Mouse (Mus musculus): ENCODE measurements at regions not wholly inside any gene's neighbourhood (a gene's known extent, or its start where the extent isn't known, plus 50 kb on each side); places are given as distances from the start of the nearest gene placed in this dataset.
A peak's percentile ranks its signal among the peaks of the same experiment; 100 is the strongest.

DNA sequence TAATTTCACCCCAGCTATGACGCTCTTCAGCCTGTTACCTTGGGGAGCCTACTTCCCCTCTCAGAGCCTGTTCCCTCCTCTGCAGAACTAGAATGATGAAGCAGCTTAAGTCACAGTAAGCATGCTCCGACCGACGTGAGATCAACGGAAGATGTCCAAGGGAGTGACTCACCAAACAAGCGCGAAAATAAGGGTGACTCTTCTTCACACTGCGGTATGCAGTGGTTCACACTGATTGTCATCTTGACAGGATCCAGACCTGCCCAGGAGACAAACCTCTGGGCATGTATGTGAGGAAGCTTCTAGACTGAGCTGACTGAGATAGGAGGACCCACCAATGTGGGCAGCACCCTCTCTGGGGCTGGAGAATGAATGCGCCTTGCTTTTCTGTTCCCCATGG, 116.3 kb upstream of the Tpm1 start:
- ATAC-seq (no peak), DNase-seq (ENCODE audit: low read depth, low spot score) (no peak)
- ChIA-PET POLR2A (no interaction called here), CTCF (no interaction called here)
- TF ChIP-seq CTCF (IDR thresholded peaks at IDR 0.05) = no peak
- in situ Hi-C loops (cut with MboI; ENCODE audit: low pct_unique_long_range_greater_than_20kb) = no loop called here
- H3K27me3 ChIP-seq = no peaks in the 10 kb centered on the region

DNA sequence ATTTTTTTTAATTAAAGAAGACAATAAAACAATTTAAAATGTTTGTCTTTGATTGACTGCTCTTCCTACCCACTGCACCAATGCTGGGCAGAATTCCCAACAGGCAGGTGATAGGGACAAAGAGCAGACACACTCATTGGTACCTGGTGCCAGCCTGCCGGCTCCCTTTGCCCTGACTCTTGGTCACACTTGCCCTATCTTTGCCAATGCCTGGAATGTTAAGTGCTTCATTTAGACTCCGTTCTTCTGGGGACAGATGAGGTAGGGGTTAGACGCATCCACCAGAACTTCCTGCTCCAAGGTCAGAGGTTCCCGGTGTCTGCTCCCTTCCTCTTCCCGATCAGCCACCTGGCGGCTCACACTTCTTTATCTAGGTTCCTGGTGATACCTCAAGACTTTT, 114.5 kb upstream of the Tpm1 start:
- no peaks in the 10 kb centered on the region for H3K27me3 ChIP-seq
- no peak for ATAC-seq
- ChIA-PET POLR2A (no interaction called here), CTCF (no interaction called here)
- no peak for TF ChIP-seq CTCF (IDR thresholded peaks at IDR 0.05)
- in situ Hi-C loops (cut with MboI; ENCODE audit: low pct_unique_long_range_greater_than_20kb) = no loop called here
- DNase-seq (ENCODE audit: low read depth, low spot score) = no peak

DNA sequence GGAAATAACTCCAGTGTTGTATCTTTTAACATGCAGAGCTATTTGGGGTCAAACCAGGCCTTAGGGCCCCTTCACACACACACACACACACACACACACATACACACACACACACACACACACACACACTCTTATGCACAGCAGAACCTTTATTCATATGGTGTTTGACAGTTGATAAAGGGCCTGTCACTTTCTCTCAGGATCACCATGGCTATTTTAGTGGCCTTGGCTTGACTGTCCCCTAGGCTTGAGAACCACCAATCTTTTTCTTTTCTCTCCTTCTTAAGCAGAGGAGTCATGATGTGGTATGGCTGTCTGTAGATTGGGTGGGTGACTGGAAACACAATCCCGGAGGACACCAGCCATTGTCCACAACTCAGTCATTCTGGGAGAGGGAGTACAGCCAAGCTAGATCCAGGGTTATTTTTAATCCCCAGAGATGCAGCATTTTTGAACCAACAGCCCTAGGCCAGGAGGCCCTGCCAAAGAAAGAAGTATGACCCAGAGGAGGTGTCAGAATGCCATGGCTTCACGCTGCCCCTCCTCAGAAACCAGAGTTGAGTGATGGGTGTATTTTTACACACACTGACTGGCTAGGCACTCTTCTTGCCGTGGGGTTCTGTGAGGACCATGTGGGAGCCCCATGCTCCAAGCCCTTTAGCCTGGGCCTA, 111.7 kb upstream of the Tpm1 start:
- H3K27me3 ChIP-seq = no peaks in the 10 kb centered on the region
- POLR2A ChIA-PET = no interaction called here
- CTCF ChIA-PET = no interaction called here
- in situ Hi-C loops (cut with MboI; ENCODE audit: low pct_unique_long_range_greater_than_20kb) = no loop called here
- DNase-seq (ENCODE audit: low read depth, low spot score) (no peak), ATAC-seq (no peak)
- no peak for TF ChIP-seq CTCF (IDR thresholded peaks at IDR 0.05)

DNA sequence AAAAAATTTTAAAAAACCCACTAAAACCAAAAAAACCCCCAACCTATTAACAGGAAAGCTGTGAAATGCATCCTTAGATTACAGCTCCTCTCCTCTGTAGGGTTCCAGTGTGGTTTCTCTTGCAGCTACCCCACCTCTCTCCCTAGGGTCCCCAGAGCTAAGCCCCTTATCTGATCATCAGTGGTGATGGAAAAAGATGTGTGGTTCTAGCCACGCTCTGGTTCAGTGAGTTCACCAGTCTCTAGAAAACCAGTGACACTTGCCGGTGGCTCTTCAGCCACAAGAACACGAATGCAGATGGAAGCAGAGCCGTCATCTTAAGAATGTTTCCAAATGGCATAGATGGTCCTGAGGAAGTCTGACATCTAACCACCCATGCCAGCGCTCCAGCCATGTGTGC, 111.1 kb upstream of the Tpm1 start:
- in situ Hi-C loops (cut with MboI; ENCODE audit: low pct_unique_long_range_greater_than_20kb) = no loop called here
- DNase-seq (ENCODE audit: low read depth, low spot score) = no peak
- ATAC-seq = no peak
- ChIA-PET CTCF (no interaction called here), POLR2A (interaction anchor here (0.8 kb wide), 1 partner anchor 112 kb away, joined by 3 read pairs; the partner anchor contains the start of gene Tpm1)
- no peak for TF ChIP-seq CTCF (IDR thresholded peaks at IDR 0.05)
- H3K27me3 ChIP-seq = no peaks in the 10 kb centered on the region

DNA sequence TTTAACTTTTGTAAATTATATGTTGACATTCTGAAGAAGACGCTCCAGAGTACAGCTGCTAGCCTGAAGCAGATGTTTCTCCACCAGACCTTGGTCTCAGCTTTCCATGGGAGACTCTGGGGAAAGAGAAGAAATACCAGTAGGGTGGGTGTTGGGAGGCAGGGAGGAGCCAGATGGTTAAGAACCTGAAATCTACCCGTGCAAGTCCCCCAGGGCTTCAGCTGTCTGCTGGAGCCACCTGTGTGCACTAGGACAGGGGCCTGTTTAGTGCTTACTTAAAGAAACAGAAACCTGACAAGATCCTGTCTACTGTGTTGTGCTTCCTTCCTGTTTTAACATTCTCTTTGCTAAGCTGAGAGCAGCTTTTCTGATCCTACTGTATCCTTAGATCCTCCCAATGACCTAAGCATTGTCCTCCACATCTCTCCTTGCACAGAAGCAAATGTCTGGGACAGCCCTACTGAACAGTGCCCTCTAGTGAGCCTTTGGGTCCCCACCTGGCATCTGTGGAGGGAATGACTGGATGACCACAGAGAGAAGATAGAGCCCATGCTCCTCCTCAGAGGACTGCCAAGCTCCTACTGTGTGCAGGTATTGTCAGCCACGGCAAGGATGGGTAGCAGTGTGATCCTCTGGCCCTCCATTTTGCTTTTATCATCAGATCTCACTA, 107.5 kb upstream of the Tpm1 start:
- H3K27me3 ChIP-seq = no peaks in the 10 kb centered on the region
- POLR2A ChIA-PET = interaction anchor here (1.1 to 3.5 kb wide), 3 partner anchors 9 to 111 kb away, joined by 3 to 13 read pairs (median 12); partner anchors contain the start of gene Tpm1
- DNase-seq (ENCODE audit: low read depth, low spot score) = no peak
- in situ Hi-C loops (cut with MboI; ENCODE audit: low pct_unique_long_range_greater_than_20kb) = no loop called here
- TF ChIP-seq CTCF (IDR thresholded peaks at IDR 0.05) = peak; percentile 93
- CTCF ChIA-PET = interaction anchor here (0.8 to 2.8 kb wide), 11 partner anchors 10 to 155 kb away, joined by 3 to 16 read pairs (median 4); partner anchors contain the start of gene Tpm1
- no peak for ATAC-seq

DNA sequence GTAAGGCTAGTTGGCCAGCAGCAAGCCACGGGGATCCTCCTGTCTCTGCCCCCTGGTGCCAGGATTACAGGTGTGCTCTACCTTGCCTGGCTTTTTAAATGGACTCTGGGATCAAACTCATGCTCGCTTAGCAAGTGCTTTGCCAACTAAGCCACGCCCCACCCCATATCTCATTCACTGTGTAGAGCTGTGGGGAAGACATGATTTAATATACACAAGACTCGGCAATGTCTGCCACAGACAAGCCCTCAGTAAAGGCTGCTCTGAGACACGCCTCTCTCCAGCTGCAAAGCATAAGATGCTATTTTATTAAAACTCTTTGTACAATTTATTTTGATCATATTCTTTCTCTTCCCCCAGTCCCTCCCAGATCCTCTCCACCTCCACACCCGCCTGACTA, 104.9 kb upstream of the Tpm1 start:
- CTCF ChIA-PET = interaction anchor here (0.9 to 1.5 kb wide), 2 partner anchors 11 to 109 kb away, joined by 3 to 5 read pairs; no protein-coding TSS in a partner anchor
- no peak for TF ChIP-seq CTCF (IDR thresholded peaks at IDR 0.05)
- in situ Hi-C loops (cut with MboI; ENCODE audit: low pct_unique_long_range_greater_than_20kb) = loop anchor here (5.0 kb wide), 1 partner anchor 107 kb away; the partner anchor contains the start of gene Tpm1
- no peak for DNase-seq (ENCODE audit: low read depth, low spot score)
- ATAC-seq = no peak
- no peaks in the 10 kb centered on the region for H3K27me3 ChIP-seq
- POLR2A ChIA-PET = interaction anchor here (0.6 to 0.7 kb wide), 2 partner anchors 73 to 353 kb away, joined by 3 to 4 read pairs; no protein-coding TSS in a partner anchor

DNA sequence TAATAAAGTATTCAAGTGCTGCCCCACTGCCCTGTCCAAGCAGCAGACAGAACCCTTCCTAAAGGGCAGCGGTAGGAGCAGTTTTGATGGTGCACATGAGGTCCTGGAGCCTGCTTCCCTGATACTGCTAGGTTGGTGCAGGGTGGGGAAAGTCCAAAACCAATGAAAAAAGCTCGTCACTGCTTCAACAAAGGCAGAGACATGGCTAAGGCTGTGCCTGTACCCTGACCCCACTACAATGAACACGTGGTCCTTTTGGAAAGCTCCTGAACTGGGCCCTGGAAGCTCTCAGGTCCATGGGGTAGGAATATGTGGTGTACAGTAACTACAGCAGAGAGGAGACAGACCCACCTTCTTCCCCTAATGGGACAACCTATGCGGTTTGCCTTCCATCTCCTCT, 104.1 kb upstream of the Tpm1 start:
- ChIA-PET CTCF (interaction anchor here (0.9 to 1.5 kb wide), 2 partner anchors 10 to 108 kb away, joined by 3 to 5 read pairs; no protein-coding TSS in a partner anchor), POLR2A (no interaction called here)
- TF ChIP-seq CTCF (IDR thresholded peaks at IDR 0.05) = no peak
- DNase-seq (ENCODE audit: low read depth, low spot score) (no peak), ATAC-seq (no peak)
- H3K27me3 ChIP-seq = no peaks in the 10 kb centered on the region
- in situ Hi-C loops (cut with MboI; ENCODE audit: low pct_unique_long_range_greater_than_20kb) = loop anchor here (5.0 kb wide), 1 partner anchor 106 kb away; the partner anchor contains the start of gene Tpm1

DNA sequence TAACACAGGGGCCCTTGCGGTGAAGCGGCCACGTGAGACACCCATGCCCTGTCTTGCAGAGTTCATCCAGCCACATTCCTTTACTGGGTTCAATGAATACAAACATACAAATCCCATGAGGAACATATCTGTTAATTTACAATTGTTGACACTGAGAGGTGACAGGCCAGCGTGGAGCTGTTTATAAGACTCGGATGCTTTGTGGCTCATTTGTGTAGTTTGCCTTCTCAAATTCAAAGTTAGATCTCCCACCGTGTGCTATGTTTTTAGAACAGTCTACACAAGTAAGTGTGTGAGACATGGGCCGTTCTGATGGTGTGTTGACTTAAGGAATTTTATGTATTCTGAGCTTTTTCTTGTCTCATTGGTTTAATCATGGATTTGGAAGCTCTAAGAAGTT, 98.5 kb upstream of the Tpm1 start:
- in situ Hi-C loops (cut with MboI; ENCODE audit: low pct_unique_long_range_greater_than_20kb) = no loop called here
- ChIA-PET POLR2A (interaction anchor here (1.0 kb wide), 1 partner anchor 9 kb away, joined by 3 read pairs; no protein-coding TSS in a partner anchor), CTCF (interaction anchor here (0.9 to 2.1 kb wide), 5 partner anchors 9 to 98 kb away, joined by 3 to 9 read pairs (median 3); partner anchors contain the start of gene Tpm1)
- TF ChIP-seq CTCF (IDR thresholded peaks at IDR 0.05) = no peak
- H3K27me3 ChIP-seq = no peaks in the 10 kb centered on the region
- ATAC-seq (no peak), DNase-seq (ENCODE audit: low read depth, low spot score) (no peak)

DNA sequence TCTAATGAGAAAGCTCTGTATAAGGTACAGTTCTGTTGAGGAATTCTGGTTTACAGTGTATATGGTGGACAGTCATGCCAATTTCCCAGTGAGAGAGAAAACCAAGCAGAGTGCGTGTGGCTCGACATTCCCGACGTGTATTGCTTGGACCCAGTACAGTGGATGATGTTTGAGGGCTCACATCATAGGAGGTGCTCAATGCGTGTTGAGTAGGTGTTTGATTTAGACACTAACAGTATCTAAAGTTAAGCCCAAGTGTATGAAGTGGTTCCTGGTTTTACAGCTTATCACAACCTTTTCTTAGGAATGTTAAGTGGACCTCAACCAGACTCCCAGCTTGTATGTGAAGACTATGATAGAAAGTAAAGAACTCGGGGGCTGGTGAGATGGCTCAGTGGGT, 96.2 kb upstream of the Tpm1 start:
- no peak for TF ChIP-seq CTCF (IDR thresholded peaks at IDR 0.05)
- POLR2A ChIA-PET = interaction anchor here (1.0 to 1.6 kb wide), 2 partner anchors 15 to 97 kb away, joined by 4 read pairs; no protein-coding TSS in a partner anchor
- no peak for ATAC-seq
- no peaks in the 10 kb centered on the region for H3K27me3 ChIP-seq
- in situ Hi-C loops (cut with MboI; ENCODE audit: low pct_unique_long_range_greater_than_20kb) = no loop called here
- CTCF ChIA-PET = interaction anchor here (0.9 to 1.0 kb wide), 2 partner anchors 53 to 68 kb away, joined by 3 read pairs; no protein-coding TSS in a partner anchor
- no peak for DNase-seq (ENCODE audit: low read depth, low spot score)

DNA sequence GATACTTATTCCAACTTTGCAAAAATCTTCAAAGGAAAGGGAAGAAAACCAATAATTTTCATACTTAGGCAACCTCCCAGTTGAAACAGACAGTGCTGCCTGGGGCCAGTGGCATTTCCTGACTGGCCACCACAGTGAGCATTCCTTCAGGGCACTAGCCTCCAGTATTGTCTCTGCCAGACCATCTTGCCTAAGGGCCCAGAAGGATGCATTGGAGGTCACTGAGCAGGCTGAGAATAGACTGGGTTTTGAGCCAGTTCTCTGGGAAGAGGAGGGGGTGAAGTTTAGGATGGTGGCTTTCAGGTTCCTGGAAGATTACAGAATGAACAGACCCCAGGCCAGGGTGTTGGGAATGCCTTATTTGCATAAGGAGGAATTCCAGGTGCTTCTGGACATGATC, 95.3 kb upstream of the Tpm1 start:
- DNase-seq (ENCODE audit: low read depth, low spot score) = no peak
- POLR2A ChIA-PET = interaction anchor here (1.0 kb wide), 1 partner anchor 14 kb away, joined by 4 read pairs; no protein-coding TSS in a partner anchor
- no peaks in the 10 kb centered on the region for H3K27me3 ChIP-seq
- in situ Hi-C loops (cut with MboI; ENCODE audit: low pct_unique_long_range_greater_than_20kb) = no loop called here
- CTCF ChIA-PET = interaction anchor here (1.6 kb wide), 1 partner anchor 21 kb away, joined by 3 read pairs; no protein-coding TSS in a partner anchor
- ATAC-seq = no peak
- TF ChIP-seq CTCF (IDR thresholded peaks at IDR 0.05) = no peak

Data from Patski (cell line).